Mouse (Mus musculus) left cerebral cortex, postnatal 25 days (tissue): ENCODE measurements around the gene Tmem179b. TPM values are rescaled to one million over a fixed set of nuclear protein-coding genes. Genes with fewer than 3 reads are reported as not detected.

Experiments
- microRNA-seq, 2 experiments: library from miRNA; unstranded; fragments of <30 nt; microRNA quantifications; one replicate each; pipeline ENCODE4 v1.2.0; 2022
- total RNA-seq, 2 experiments: library from RNA; stranded (reverse); gene quantifications; 2 replicates each; pipeline ENCODE4 v1.2.3; 2021

Tmem179b gene
- total RNA-seq, 2 experiments from 2014 or later: 10.6 to 10.9 TPM

Small RNA genes within 50 kb of the gene (microRNA-seq; reads per million reads assigned to microRNA genes)
- gene Mir6992: 0 to 0.25 reads per million in 2 experiments

Other genes with a start within 250 kb of the Tmem179b start
- 10 to 100 TPM; 11.7 to 15.1 TPM for gene Slc22a8, start 183.2 kb downstream of the Tmem179b start, total RNA-seq
- gene Slc22a6, start 156.4 kb downstream of the Tmem179b start, total RNA-seq: 1 to 10 TPM; 5.5 to 5.8 TPM
- gene Chrm1, start 110.7 kb downstream of the Tmem179b start, total RNA-seq: 100 to 1,000 TPM; 160 to 162 TPM
- 100 to 1,000 TPM; 148 to 161 TPM for gene Slc3a2, start 51.1 kb downstream of the Tmem179b start, total RNA-seq
- gene Wdr74, start 38.6 kb downstream of the Tmem179b start, total RNA-seq: 10 to 100 TPM; 46.0 to 58.5 TPM
- gene 1700092M07Rik, start 33.7 kb downstream of the Tmem179b start, total RNA-seq: 1 to 10 TPM; 1.1 to 1.5 TPM
- 10 to 100 TPM; 61.5 to 70.1 TPM for gene Stx5a, start 33.1 kb downstream of the Tmem179b start, total RNA-seq
- gene Nxf1, start 17.4 kb downstream of the Tmem179b start, total RNA-seq: 10 to 100 TPM; 87.4 to 92.0 TPM
- gene Tmem223, start 3.5 kb downstream of the Tmem179b start, total RNA-seq: 10 to 100 TPM; 73.0 to 75.0 TPM
- 10 to 100 TPM; 12.0 to 12.4 TPM for gene Taf6l, start 11.9 kb upstream of the Tmem179b start, total RNA-seq
- gene Polr2g, start 24.1 kb upstream of the Tmem179b start, total RNA-seq: 100 to 1,000 TPM; 107 to 113 TPM
- gene Zbtb3, start 28.1 kb upstream of the Tmem179b start, total RNA-seq: 1 to 10 TPM; 5.9 to 7.1 TPM
- gene Ttc9c, start 44.9 kb upstream of the Tmem179b start, total RNA-seq: 10 to 100 TPM; 35.1 to 35.5 TPM
- 100 to 1,000 TPM; 110 to 112 TPM for gene Hnrnpul2, start 45.5 kb upstream of the Tmem179b start, total RNA-seq
- not detected for gene AC129217.1, start 55.3 kb upstream of the Tmem179b start, total RNA-seq
- gene Bscl2, start 63.0 kb upstream of the Tmem179b start, total RNA-seq: 100 to 1,000 TPM; 111 to 112 TPM
- gene Gng3, start 64.7 kb upstream of the Tmem179b start, total RNA-seq: 100 to 1,000 TPM; 201 to 223 TPM
- gene Lrrn4cl, start 76.3 kb upstream of the Tmem179b start, total RNA-seq: under 1 TPM; 0.92 to 0.96 TPM
- 10 to 100 TPM; 91.0 to 94.1 TPM for gene Ubxn1, start 97.0 kb upstream of the Tmem179b start, total RNA-seq
- 10 to 100 TPM; 32.3 to 35.6 TPM for gene Uqcc3, start 106.5 kb upstream of the Tmem179b start, total RNA-seq
- gene Lbhd1, start 109.3 kb upstream of the Tmem179b start, total RNA-seq: 1 to 10 TPM; 5.4 to 7.2 TPM
- not detected for gene Gm49403, start 109.5 kb upstream of the Tmem179b start, total RNA-seq
- gene 1810009A15Rik, start 114.4 kb upstream of the Tmem179b start, total RNA-seq: 10 to 100 TPM; 21.4 to 23.9 TPM
- gene Gm49416, start 114.5 kb upstream of the Tmem179b start, total RNA-seq: 1 to 10 TPM; 2.4 to 3.3 TPM
- gene Ints5, start 118.5 kb upstream of the Tmem179b start, total RNA-seq: 10 to 100 TPM; 22.6 to 24.3 TPM
- 100 to 1,000 TPM in 1 of 2 experiments, 10 to 100 TPM in 1; 98.5 to 102 TPM for gene Ganab, start 123.6 kb upstream of the Tmem179b start, total RNA-seq
- gene B3gat3, start 145.9 kb upstream of the Tmem179b start, total RNA-seq: 100 to 1,000 TPM; 151 to 163 TPM
- gene Rom1, start 154.9 kb upstream of the Tmem179b start, total RNA-seq: 1 to 10 TPM; 5.7 TPM
- 1 to 10 TPM; 8.2 to 8.4 TPM for gene Eml3, start 155.1 kb upstream of the Tmem179b start, total RNA-seq
- 10 to 100 TPM; 46.0 to 46.9 TPM for gene Mta2, start 167.4 kb upstream of the Tmem179b start, total RNA-seq
- gene Tut1, start 179.4 kb upstream of the Tmem179b start, total RNA-seq: 10 to 100 TPM; 18.7 to 20.1 TPM
- gene Eef1g, start 192.6 kb upstream of the Tmem179b start, total RNA-seq: 100 to 1,000 TPM; 203 to 212 TPM
- 10 to 100 TPM; 20.2 to 21.0 TPM for gene Ahnak, start 214.8 kb upstream of the Tmem179b start, total RNA-seq